Comparison of ENCODE assay signal across 20 mouse cellular contexts in the genomic region with DNA sequence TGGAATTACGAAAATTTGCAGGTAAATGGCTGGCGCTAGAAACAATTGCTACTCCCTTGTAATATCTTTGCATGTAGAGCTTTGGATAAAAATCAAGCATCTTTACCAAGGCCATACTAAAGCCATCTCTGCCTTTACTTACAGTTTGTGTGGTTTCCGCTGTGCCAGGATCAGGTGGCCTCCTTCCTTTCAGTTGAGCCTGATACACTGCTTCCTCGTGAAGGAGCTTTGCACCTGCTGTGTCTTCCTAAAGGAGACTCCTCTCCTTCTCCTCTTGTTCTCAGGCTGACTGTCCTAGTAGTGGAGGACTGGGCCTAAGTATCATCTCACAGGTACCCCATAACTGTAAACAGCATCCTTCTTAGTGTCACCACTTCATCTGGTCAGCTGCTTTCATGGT. TPM values are rescaled to one million over a fixed set of nuclear protein-coding genes. Genes with fewer than 3 reads are reported as not detected.
DNase-seq lines count a peak whose midpoint lies in the region; ATAC-seq lines count a peak whose summit lies in the region.
"Had no signal": no experiment of that assay in that cellular context is flagged by ENCODE, and none has a peak within 500 bp of the region (broad histone marks: within the 10 kb centered on the region; RNA-seq: fewer than 3 reads in every experiment).

No protein-coding gene starts in this region.

- no peak for ATAC-seq in intestine, embryonic 14.5 days (replicated peaks; ENCODE audit: low FRiP score, low TSS enrichment, low read depth)
- ATAC-seq in intestine, embryonic 15.5 days: no peak
- ATAC-seq: forebrain, embryonic 13.5 days; forebrain, embryonic 15.5 days had no signal

- no peaks in the 10 kb centered on the region for H3K9me3 ChIP-seq in intestine, embryonic 14.5 days (ENCODE audit: control insufficient read depth, low read length)
- H3K9me3 ChIP-seq in intestine, embryonic 15.5 days: no peaks in the 10 kb centered on the region
- H3K9me3 ChIP-seq: embryonic facial prominence, embryonic 10.5 days; embryonic facial prominence, embryonic 12.5 days; forebrain, embryonic 13.5 days; forebrain, embryonic 15.5 days had no signal

- no peaks in the 10 kb centered on the region for H3K36me3 ChIP-seq in intestine, embryonic 14.5 days (ENCODE audit: control insufficient read depth, insufficient read depth, low read length)
- no peaks in the 10 kb centered on the region for H3K36me3 ChIP-seq in intestine, embryonic 15.5 days
- H3K36me3 ChIP-seq: embryonic facial prominence, embryonic 10.5 days; embryonic facial prominence, embryonic 12.5 days; forebrain, embryonic 15.5 days had no signal

- H3K27me3 ChIP-seq in intestine, embryonic 14.5 days (replicated peaks; ENCODE audit: control insufficient read depth, insufficient read depth, low read length): no peaks in the 10 kb centered on the region
- no peaks in the 10 kb centered on the region for H3K27me3 ChIP-seq in intestine, embryonic 15.5 days (replicated peaks)
- H3K27me3 ChIP-seq: embryonic facial prominence, embryonic 12.5 days; forebrain, embryonic 13.5 days; forebrain, embryonic 15.5 days had no signal

- H3K4me3 ChIP-seq in intestine, embryonic 14.5 days (ENCODE audit: low read depth, low read length): no peak overlapping the region
- H3K4me3 ChIP-seq in intestine, embryonic 15.5 days (replicated peaks): no peak overlapping the region
- H3K4me3 ChIP-seq: embryonic facial prominence, embryonic 10.5 days; embryonic facial prominence, embryonic 12.5 days; forebrain, embryonic 13.5 days; forebrain, embryonic 15.5 days had no signal

- H3K4me2 ChIP-seq in intestine, embryonic 14.5 days (ENCODE audit: low read length): no peak overlapping the region
- no peak overlapping the region for H3K4me2 ChIP-seq in intestine, embryonic 15.5 days (replicated peaks)
- H3K4me2 ChIP-seq: embryonic facial prominence, embryonic 12.5 days; forebrain, embryonic 13.5 days; forebrain, embryonic 15.5 days had no signal

- H3K9ac ChIP-seq in intestine, embryonic 14.5 days (ENCODE audit: low read length): no peak overlapping the region
- H3K9ac ChIP-seq in intestine, embryonic 15.5 days: no peak overlapping the region
- H3K9ac ChIP-seq: embryonic facial prominence, embryonic 12.5 days; forebrain, embryonic 13.5 days; forebrain, embryonic 15.5 days had no signal

- DNase-seq in heart, adult 11 months: peak; percentile 82
- no peak for DNase-seq in heart, adult 9 months (ENCODE audit: low spot score in 2 of 2)
- DNase-seq in intestine, embryonic 14.5 days (ENCODE audit: low spot score): peak; percentile 34
- DNase-seq in thymus, postnatal 0 days (ENCODE audit: low spot score): peak; percentile 55
- no peak for DNase-seq in thymus, adult 18-20 months
- DNase-seq in thymus, postnatal 25 days: peak; percentile 45
- no peak for DNase-seq in adrenal gland, adult 2 months
- DNase-seq: adrenal gland, adult 8-10 months; adrenal gland, postnatal 14 days; adrenal gland, postnatal 36 days; cerebellum, adult 11-12 months; cerebellum, adult 2 months; cerebellum, adult 9-10 months; cerebellum, postnatal 10 days; cerebellum, postnatal 25 days had no signal

- peaks cover 42% of the 10 kb centered on the region for H3K4me1 ChIP-seq in intestine, embryonic 14.5 days (replicated peaks; ENCODE audit: control insufficient read depth, insufficient read depth, low read length)
- H3K4me1 ChIP-seq in intestine, embryonic 15.5 days (replicated peaks): peaks cover 26% of the 10 kb centered on the region

- WGBS in intestine, embryonic 14.5 days: 89% methylated on average over 4 of the region's 4 CpGs
- WGBS in intestine, embryonic 15.5 days: 93% methylated on average over 4 of the region's 4 CpGs

- H3K27ac ChIP-seq in intestine, embryonic 14.5 days (ENCODE audit: low read depth): no peak overlapping the region
- H3K27ac ChIP-seq in intestine, embryonic 15.5 days: no peak overlapping the region
- H3K27ac ChIP-seq: embryonic facial prominence, embryonic 10.5 days; embryonic facial prominence, embryonic 12.5 days; forebrain, embryonic 13.5 days; forebrain, embryonic 15.5 days had no signal

RNA-seq across cellular contexts. Expression of gene Pcnx, which starts 7.5 kb away (rescaled TPM):
- 18.2 and 23.6 TPM in 2 replicates for polyA plus RNA-seq in intestine, embryonic 14.5 days (2014; fragmentation: Nextera tagmentation; extraction: Ambion mirVana)
- polyA plus RNA-seq in intestine, embryonic 15.5 days (2015; fragmentation: Nextera tagmentation; extraction: Ambion mirVana): 6.8 and 11.6 TPM in 2 replicates
- 9.8 and 17.5 TPM in 2 replicates for polyA plus RNA-seq in thymus, postnatal 0 days (2015; fragmentation: Nextera tagmentation; extraction: Ambion mirVana)
- total RNA-seq in adrenal gland, adult 2 months (2021): 10 to 100 TPM; 48.7 to 56.5 TPM
- 20.5 and 23.4 TPM in 2 replicates for polyA plus RNA-seq in adrenal gland, adult 2 months (2012; rRNA removed)

Comparison
In these comparisons a context has a peak if more than half of its experiments do, and no peak if none do; other contexts are left out.
1. DNase-seq: peak in heart, adult 11 months (single experiment), intestine, embryonic 14.5 days (single experiment), thymus, postnatal 0 days (single experiment) and thymus, postnatal 25 days (single experiment); none in heart, adult 9 months (0 of 2), thymus, adult 18-20 months (0 of 2) and adrenal gland, adult 2 months (single experiment).